Mouse (Mus musculus): ENCODE data around the gene D630003M21Rik. TPM values are rescaled to one million over a fixed set of nuclear protein-coding genes. Genes with fewer than 3 reads are reported as not detected.

The D630003M21Rik gene
- polyA plus RNA-seq, 1 experiment from 2014 or later = 1.7 TPM

DNA sequence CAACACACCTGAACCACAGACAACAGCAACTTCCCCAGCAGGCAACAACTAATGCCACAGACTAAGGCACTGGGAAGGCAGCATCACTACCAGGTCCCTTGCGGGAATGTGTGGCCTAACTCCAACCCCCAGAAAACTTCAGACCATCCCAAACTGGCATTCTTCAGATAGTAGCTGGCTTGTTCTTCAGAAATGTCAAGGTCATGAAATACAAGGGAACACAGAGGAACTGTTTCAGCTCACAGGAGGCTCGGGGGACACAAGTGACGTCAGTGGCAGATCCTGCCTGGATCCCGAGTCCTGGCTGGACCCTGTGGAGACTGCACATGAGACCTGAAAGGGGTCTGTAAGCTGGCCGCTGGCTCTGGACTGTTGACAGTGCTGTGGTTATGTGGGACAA lies 24.8 kb upstream of the D630003M21Rik start:
- DNase-seq (ENCODE audit: low spot score) = no peak
- Histone ChIP-seq H3K4me1 (replicated peaks; ENCODE audit: control insufficient read depth, insufficient read depth) (0 out of 2 replicates have a peak, but pooled peaks cover 3% of the 10 kb centered on the region), H3K9ac (ENCODE audit: low read length) (no peak overlapping the region), H3K27me3 (ENCODE audit: control insufficient read depth, insufficient read depth, low read length) (no peaks in the 10 kb centered on the region), H3K36me3 (ENCODE audit: control insufficient read depth, insufficient read depth, low read length) (no peaks in the 10 kb centered on the region), H3K27ac (replicated peaks) (no peak overlapping the region), H3K9me3 (ENCODE audit: control insufficient read depth, low read length) (no peaks in the 10 kb centered on the region), H3K4me3 (ENCODE audit: low read depth, low read length) (no peak overlapping the region), H3K4me2 (replicated peaks; ENCODE audit: low read depth) (no peak overlapping the region)
- no peak for ATAC-seq (ENCODE audit: low FRiP score, low TSS enrichment)
- TF ChIP-seq EP300 (optimal IDR thresholded peaks at IDR 0.05) = no peak
- no peak for TF ChIP-seq CTCF (IDR thresholded peaks at IDR 0.05; ENCODE audit: low read depth)
- WGBS = 86% methylated on average over 5 of the region's 5 CpGs

GRCm38 (mm10) chr2:158250558-158250957 lies 21.5 kb upstream of the D630003M21Rik start:
- no peak for TF ChIP-seq CTCF (IDR thresholded peaks at IDR 0.05; ENCODE audit: low read depth)
- TF ChIP-seq EP300 (optimal IDR thresholded peaks at IDR 0.05) = no peak
- Histone ChIP-seq H3K4me2 (replicated peaks; ENCODE audit: low read depth) (no peak overlapping the region), H3K9ac (ENCODE audit: low read length) (no peak overlapping the region), H3K27me3 (ENCODE audit: control insufficient read depth, insufficient read depth, low read length) (no peaks in the 10 kb centered on the region), H3K4me3 (ENCODE audit: low read depth, low read length) (no peak overlapping the region), H3K9me3 (ENCODE audit: control insufficient read depth, low read length) (no peaks in the 10 kb centered on the region), H3K4me1 (replicated peaks; ENCODE audit: control insufficient read depth, insufficient read depth) (no peaks in the 10 kb centered on the region), H3K36me3 (ENCODE audit: control insufficient read depth, insufficient read depth, low read length) (no peaks in the 10 kb centered on the region), H3K27ac (replicated peaks) (no peak overlapping the region)
- 76% methylated on average over 4 of the region's 4 CpGs for WGBS
- ATAC-seq (ENCODE audit: low FRiP score, low TSS enrichment) (no peak), DNase-seq (ENCODE audit: low spot score) (no peak)

DNA sequence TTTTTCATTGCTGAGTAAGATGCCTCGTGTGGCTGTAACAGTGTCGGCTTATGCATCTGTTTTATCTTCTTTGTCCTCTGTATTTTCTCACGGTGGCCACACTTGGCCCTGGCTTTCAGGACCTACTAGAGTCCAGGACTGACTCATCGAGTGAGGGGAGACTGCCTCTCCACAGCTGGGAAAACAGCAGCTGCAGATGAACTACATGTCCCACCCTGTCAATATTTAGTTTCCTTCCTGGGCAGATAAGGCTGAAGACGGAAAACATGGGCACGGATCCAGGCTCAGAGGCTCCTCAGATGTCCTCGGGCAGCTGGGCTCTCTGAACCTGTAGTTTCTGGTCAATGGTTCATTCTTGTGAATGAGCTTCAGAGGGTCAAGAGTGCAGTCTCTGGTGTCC lies 19.3 kb upstream of the D630003M21Rik start:
- H3K9ac ChIP-seq (ENCODE audit: low read length) = no peak overlapping the region
- no peaks in the 10 kb centered on the region for H3K4me1 ChIP-seq (replicated peaks; ENCODE audit: control insufficient read depth, insufficient read depth)
- no peaks in the 10 kb centered on the region for H3K27me3 ChIP-seq (ENCODE audit: control insufficient read depth, insufficient read depth, low read length)
- no peak for TF ChIP-seq EP300 (optimal IDR thresholded peaks at IDR 0.05)
- no peak for TF ChIP-seq CTCF (IDR thresholded peaks at IDR 0.05; ENCODE audit: low read depth)
- H3K4me3 ChIP-seq (ENCODE audit: low read depth, low read length) = no peak overlapping the region
- DNase-seq (ENCODE audit: low spot score) = peak; percentile 59
- no peaks in the 10 kb centered on the region for H3K36me3 ChIP-seq (ENCODE audit: control insufficient read depth, insufficient read depth, low read length)
- no peaks in the 10 kb centered on the region for H3K9me3 ChIP-seq (ENCODE audit: control insufficient read depth, low read length)
- peak; percentile 74 for ATAC-seq (ENCODE audit: low FRiP score, low TSS enrichment)
- WGBS = 15% methylated on average over 7 of the region's 7 CpGs
- H3K27ac ChIP-seq (replicated peaks) = no peak overlapping the region
- no peak overlapping the region for H3K4me2 ChIP-seq (replicated peaks; ENCODE audit: low read depth)

GRCm38 (mm10) chr2:158247852-158248251 lies 18.8 kb upstream of the D630003M21Rik start:
- H3K4me2 ChIP-seq (replicated peaks; ENCODE audit: low read depth) = no peak overlapping the region
- no peak overlapping the region for H3K9ac ChIP-seq (ENCODE audit: low read length)
- H3K9me3 ChIP-seq (ENCODE audit: control insufficient read depth, low read length) = no peaks in the 10 kb centered on the region
- H3K4me3 ChIP-seq (ENCODE audit: low read depth, low read length) = no peak overlapping the region
- no peaks in the 10 kb centered on the region for H3K4me1 ChIP-seq (replicated peaks; ENCODE audit: control insufficient read depth, insufficient read depth)
- H3K27me3 ChIP-seq (ENCODE audit: control insufficient read depth, insufficient read depth, low read length) = no peaks in the 10 kb centered on the region
- WGBS = 59% methylated on average over 6 of the region's 6 CpGs
- TF ChIP-seq CTCF (IDR thresholded peaks at IDR 0.05; ENCODE audit: low read depth) = no peak
- TF ChIP-seq EP300 (optimal IDR thresholded peaks at IDR 0.05) = no peak
- DNase-seq (ENCODE audit: low spot score) (peak; percentile 19), ATAC-seq (ENCODE audit: low FRiP score, low TSS enrichment) (peak; percentile 33; the same call in 1 of the 2 replicates)
- no peaks in the 10 kb centered on the region for H3K36me3 ChIP-seq (ENCODE audit: control insufficient read depth, insufficient read depth, low read length)
- no peak overlapping the region for H3K27ac ChIP-seq (replicated peaks)

- H3K9me3 ChIP-seq (ENCODE audit: control insufficient read depth, low read length) = no peaks in the 10 kb centered on the region
- H3K4me3 ChIP-seq (ENCODE audit: low read depth, low read length) = no peak overlapping the region
- WGBS = 75% methylated on average over 4 of the region's 4 CpGs
- DNase-seq (ENCODE audit: low spot score) (no peak), ATAC-seq (ENCODE audit: low FRiP score, low TSS enrichment) (no peak)
- no peaks in the 10 kb centered on the region for H3K36me3 ChIP-seq (ENCODE audit: control insufficient read depth, insufficient read depth, low read length)
- no peaks in the 10 kb centered on the region for H3K4me1 ChIP-seq (replicated peaks; ENCODE audit: control insufficient read depth, insufficient read depth)
- TF ChIP-seq CTCF (IDR thresholded peaks at IDR 0.05; ENCODE audit: low read depth) (no peak), EP300 (optimal IDR thresholded peaks at IDR 0.05) (no peak)
- no peak overlapping the region for H3K27ac ChIP-seq (replicated peaks)
- no peaks in the 10 kb centered on the region for H3K27me3 ChIP-seq (ENCODE audit: control insufficient read depth, insufficient read depth, low read length)
- no peak overlapping the region for H3K9ac ChIP-seq (ENCODE audit: low read length)
- no peak overlapping the region for H3K4me2 ChIP-seq (replicated peaks; ENCODE audit: low read depth)
These were observed 16.2 kb upstream of the D630003M21Rik start for GRCm38 (mm10) chr2:158245072-158245817.

DNA sequence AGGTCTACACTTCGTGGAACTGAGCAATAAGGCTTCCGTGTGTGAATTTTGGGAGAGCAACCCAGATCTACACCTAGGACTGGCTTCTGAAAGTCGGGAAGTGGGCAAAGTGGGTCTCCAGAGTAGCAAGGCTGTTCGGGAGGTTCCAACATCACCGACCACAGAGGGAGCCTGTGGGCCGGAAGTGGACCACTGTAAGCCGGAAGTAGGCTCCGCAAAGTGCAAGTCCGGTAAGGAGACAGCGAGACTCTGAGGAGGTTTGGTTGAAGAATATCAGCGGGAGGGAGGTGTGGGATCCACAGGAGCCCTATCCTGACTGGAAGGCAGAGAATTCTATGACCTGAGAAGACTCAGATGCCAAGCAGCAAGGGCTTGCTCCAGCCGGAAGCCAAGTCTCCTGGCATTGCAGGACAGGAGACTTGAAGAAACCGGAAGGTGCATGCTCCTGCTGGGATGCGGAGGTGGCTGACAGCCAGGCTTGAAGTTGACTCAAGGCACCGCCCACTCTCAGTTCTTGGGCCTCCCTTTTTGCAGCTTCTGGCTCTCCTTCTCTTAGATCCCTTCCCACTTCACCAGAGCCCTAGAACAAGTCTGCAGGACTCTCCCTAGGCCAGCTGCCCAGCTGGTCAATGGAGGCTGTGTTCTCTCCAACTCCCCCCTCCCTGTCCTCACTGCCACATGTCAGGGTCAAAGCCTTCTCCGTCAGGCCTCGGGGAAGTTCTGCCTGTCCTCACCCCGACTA lies 14.3 kb upstream of the D630003M21Rik start:
- TF ChIP-seq EP300 (optimal IDR thresholded peaks at IDR 0.05) (no peak), CTCF (IDR thresholded peaks at IDR 0.05; ENCODE audit: low read depth) (no peak)
- no peaks in the 10 kb centered on the region for H3K36me3 ChIP-seq (ENCODE audit: control insufficient read depth, insufficient read depth, low read length)
- no peaks in the 10 kb centered on the region for H3K4me1 ChIP-seq (replicated peaks; ENCODE audit: control insufficient read depth, insufficient read depth)
- ATAC-seq (ENCODE audit: low FRiP score, low TSS enrichment) = peak; percentile 49; the same call in 1 of the 2 replicates
- 63% methylated on average over 18 of the region's 18 CpGs for WGBS
- H3K4me2 ChIP-seq (replicated peaks; ENCODE audit: low read depth) = no peak overlapping the region
- H3K9me3 ChIP-seq (ENCODE audit: control insufficient read depth, low read length) = no peaks in the 10 kb centered on the region
- H3K27ac ChIP-seq (replicated peaks) = peak overlapping the region; percentile 65
- H3K4me3 ChIP-seq (ENCODE audit: low read depth, low read length) = no peak overlapping the region
- peak; percentile 64 for DNase-seq (ENCODE audit: low spot score)
- H3K27me3 ChIP-seq (ENCODE audit: control insufficient read depth, insufficient read depth, low read length) = no peaks in the 10 kb centered on the region
- H3K9ac ChIP-seq (ENCODE audit: low read length) = no peak overlapping the region
